Mouse (Mus musculus) ovary, postnatal 10 days (tissue): ENCODE results near the gene Slc41a3.

Source experiments
- DNase-seq: peaks from one replicate; pipeline ENCODE4 v3.0.0; 2022; ENCODE audit warnings: low spot score

Gene Slc41a3

DNA sequence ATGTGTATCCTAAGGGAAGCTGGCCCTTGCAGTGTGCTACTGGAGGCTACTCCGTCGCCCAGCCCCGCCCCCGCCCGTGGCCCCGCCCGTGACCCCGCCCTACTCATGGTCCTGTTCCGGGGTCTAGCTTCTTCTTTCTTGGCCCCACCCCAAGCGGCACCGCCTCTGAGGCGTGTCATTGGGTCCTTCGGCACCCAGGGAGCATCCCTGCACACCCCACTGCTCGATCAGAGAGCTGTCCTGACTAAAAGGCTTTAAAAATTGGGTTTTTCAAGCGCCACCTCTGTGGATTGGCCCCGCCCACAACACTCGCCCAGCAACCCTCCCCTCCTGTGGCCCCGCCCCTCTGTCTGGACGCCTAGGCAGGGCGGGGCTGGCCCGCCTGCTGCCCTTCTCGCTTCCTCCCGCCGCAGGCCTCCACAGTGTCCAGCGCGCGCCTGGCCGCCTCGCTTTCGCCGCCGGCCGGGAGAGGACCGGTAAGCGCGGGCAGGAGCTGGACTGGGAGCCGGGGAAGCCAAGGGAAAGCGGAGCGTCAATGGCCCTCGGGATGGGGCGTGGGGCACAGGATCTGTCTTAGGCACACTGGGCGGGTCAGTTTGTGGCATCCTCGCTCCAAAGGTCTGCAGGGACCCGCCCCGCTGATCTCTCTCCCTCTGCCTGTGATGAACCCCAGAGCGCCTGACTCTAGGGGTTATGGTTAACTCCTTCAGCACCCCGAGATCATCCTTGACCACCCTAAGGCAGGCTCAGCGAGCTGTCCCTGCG, at the start of gene Slc41a3:
Gene Slc41a3, plus strand, starts transcription at position 193 of the 765 bp plus-strand sequence.
- DNase-seq, result peak; percentile 82

DNA sequence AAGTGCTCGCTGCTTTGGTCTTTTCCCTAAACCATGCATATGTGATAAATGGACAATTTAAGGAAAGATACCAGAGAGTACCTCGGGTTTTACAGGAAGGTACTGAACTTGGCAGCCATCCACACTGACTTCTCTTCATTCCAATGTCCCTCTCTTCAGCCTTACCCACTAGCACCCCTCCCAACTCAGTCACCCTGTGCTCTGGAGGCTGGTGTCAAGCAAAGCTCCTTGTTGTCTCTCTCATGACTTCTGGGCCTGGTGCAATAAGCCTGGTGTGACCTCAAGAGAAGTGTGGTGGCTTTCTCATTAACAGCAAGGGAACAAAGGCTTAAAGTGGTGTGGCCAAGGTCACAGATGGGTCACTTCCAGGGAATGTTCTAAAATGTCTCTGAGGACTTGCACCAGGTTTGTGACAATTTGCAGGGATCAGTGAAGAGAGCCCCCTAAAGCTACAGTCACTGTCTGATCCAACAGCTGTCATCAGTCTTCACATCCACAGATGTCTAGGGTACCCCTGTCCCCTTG, 47.9 kb upstream of the Slc41a3 start:
- no peak for DNase-seq

DNA sequence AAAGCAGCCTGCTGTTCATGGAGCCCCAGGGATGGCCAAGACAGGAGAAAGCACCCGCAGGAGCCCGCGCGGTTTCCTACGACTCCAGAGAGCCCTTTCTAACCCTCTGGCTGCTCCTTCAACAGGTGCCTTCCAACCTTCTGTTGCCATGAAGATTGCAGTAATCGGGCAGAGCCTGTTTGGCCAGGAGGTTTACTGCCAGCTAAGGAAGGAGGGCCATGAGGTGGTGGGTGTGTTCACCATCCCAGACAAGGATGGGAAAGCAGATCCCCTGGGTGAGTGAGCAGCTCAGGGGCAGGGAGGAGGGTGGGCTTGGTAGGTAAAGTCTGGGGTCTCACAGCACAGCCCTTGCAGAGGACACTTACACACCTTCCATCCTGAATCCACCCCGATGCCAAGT, 47.4 kb upstream of the Slc41a3 start:
- no peak for DNase-seq

DNA sequence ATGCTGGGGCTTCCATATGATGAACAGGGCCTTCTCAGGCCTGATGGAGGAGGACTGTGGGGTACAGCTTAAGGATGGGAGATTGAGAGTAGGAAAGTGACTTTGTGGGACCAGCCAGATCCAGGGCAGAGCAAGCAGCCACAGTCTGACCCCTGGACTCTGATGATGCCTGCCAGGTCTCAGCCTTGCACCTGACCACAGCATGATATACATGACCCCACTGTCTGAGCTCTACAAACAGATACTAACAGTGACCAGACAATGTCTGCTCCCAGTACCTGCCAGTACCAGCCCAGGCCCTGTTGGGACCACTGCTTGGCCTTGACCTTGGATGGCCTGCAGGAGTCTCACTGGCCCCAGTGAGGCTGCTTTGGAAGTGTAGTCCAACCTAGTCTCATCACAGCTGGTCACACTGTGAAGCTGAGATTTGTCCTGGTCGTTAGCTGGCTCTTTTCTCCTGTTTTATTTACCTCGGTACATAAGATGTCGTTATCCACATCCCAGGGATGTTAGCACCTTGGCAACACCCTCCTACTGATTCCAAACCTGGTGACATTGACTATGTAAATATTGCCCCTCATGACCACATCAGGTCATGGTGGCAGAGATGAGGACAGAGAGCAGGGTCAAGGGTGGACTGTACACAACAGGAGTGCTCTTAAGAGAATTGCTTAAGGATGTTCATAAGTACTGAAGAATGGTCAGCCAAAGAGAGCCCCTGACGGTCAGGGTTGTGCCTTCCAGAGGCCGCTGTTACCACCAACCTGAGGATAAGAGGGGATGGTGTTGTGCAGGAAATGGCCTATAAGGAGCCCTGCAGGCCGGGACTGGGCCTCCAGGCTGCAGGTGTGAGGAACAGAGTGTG, 46.5 kb upstream of the Slc41a3 start:
- DNase-seq, result no peak

DNA sequence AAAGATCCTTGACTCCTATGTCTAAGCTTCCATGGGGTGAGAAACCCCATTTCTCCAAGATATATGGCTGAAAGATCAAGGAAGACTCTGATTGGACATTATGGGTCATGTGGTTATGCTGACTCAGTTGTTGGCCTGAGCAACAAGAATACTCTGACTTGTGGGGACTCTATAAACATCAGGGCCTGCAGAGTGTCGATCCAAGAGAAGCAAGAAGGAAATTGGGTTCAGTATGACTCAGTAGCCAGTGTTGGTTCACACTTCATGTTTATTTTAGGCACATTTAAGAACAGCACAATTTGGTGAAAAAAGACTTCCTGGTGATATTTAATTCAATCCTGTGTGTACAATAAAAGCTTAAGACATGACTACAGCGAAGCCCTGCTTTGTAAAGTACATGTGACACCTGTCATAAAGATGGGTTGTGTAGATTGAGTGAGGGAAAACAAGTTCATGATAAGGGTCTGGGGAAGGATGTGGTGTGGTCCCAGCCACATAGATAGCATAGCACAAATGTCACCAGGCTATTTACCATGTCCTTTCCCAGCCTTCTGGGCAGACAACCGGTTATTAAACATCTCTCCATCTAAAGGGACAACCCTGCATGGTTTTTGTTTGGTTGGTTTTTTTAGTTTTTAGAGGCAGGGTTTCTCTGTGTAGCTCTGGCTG, 44.0 kb upstream of the Slc41a3 start:
- no peak for DNase-seq

DNA sequence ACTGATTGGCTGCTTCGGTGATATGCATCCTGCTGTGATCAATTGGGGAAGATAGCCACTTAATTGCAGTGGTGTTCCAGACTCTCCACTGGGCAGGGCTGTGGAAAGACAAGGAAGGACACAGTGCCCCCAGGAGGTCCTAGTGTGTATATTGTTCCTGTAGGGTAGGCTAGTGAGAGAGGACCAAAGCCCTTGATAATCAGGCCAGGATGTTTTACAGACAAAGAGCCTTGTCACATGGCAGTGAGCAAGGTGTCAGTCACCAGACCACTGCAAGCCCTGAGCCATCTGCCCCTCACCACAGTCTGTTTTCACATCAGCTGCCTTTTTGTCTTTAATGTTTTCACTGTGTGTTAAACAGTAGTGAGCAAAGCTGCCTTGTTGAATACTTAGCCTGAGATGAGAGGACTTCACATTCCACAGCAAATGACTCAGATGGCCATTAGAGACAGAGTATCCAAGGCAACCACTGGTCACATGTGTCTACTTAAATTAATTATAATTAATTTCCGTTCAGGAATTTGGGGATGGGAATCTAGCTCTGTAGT, 43.2 kb upstream of the Slc41a3 start:
- DNase-seq, result no peak

DNA sequence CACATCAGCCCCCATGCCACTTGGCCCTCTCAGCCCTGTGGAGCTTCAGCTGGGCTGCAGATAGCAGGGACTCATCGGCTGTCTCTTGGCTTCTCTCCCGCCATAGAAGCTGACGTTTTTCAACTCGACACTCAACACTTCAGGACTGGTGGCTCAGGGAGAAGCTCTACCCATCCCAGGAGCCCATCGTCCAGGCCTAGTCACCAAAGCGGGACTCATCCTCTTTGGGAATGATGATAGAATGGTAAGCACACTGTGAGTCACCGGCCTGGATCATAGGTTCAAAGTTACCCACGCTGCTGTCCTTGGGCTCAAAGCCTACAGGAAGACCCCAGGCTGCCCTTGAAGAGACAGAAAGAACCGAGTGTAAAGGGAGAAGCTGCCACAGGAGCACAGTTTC, 40.3 kb upstream of the Slc41a3 start:
- DNase-seq, result no peak

DNA sequence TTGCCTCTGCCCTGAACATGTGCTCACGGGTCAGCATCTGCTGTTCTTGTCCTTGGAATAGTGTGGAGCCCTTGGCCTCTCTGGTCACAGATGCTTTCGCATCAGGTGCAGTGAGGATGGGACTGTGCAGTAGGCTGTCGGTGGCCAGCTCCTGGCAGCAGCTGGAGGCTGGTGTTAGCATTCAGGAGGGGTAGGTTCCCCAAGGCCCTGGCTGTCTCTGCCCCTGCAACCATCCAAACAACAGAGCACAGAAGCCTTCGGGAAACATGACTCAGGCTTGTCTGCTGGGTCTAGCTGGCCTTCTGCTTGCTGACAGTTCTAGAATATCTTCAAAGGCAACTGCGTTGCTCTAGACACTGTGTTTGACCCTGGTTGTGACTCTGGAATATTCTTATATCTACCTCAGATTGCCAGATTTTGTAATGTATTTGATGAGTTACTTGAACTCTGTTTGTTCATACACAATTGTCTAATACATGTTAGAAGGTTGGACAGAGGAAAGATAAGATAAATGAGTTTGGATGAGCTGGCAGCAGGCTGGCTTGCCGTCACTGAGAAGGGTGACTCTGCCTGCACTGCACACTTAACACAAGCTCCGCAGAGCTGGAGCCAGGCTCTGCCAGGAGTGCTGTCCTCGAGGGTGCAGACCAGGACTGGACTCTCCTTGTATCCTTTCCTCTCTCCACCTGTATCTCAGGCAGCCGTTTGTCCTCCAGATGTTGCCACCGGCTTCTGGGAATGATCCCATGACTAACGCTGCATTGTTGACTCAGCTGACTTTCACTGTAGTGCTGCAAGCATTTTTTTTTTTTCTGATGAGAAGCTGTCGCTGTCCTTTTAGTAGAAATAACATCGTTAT, 38.9 kb upstream of the Slc41a3 start:
- no peak for DNase-seq

DNA sequence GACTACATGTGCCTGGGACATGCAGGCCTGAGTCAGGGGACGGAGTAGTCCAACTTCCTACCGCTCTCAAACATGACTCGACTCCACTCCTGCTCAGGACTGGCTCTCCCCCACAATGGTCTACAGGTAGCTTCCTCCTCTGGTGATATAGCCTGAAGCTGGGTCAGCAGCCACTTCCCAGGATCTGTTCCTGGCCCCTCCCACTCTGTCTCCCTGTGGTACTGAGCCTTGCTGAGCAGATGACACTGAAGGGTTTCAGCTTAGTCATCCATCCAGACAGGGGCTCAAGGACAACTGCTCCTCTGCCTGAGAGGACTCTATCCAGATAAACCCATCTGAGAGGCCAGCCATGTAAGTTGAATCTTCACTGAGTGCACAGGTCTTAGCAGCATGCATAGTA, 37.0 kb upstream of the Slc41a3 start:
- no peak for DNase-seq

DNA sequence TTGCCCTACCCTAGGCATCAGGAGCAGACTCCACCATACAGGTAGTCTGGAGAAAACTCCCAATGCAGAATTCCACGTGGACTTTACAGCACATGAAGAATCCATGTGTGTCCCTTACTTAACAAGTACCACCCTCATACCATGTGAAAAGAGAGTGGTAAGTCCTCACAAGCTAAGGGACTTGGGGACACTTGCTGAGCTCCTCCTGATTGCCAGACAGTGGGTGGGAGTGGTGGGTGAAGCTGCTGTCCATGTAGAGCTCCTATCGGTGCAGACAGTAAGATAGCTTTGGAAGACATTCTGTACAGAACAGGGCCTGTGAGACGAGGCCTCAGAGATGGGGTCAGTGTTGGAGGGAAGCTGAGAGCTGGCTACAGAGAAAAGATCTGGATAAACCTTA, 36.6 kb upstream of the Slc41a3 start:
- no peak for DNase-seq

DNA sequence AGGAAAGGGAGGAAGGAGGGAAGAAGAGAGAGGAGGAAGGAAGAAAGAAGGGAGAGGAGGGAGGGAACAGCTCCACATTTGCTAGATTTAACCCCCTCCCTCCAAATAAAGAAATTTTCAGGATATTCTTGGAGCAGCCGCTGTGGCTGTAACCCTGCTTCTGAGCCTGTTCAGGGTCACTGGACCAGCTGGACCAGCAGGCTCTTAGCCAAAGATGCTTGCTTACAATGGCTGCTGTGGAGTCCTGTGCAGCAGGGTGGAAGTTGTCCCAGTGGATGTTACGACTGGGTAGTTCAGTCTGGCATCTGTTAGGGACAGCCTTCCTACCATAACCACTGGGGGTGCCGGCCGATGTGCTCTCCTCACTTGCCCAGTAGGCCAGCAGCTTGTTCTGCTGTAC, 35.8 kb upstream of the Slc41a3 start:
- no peak for DNase-seq

DNA sequence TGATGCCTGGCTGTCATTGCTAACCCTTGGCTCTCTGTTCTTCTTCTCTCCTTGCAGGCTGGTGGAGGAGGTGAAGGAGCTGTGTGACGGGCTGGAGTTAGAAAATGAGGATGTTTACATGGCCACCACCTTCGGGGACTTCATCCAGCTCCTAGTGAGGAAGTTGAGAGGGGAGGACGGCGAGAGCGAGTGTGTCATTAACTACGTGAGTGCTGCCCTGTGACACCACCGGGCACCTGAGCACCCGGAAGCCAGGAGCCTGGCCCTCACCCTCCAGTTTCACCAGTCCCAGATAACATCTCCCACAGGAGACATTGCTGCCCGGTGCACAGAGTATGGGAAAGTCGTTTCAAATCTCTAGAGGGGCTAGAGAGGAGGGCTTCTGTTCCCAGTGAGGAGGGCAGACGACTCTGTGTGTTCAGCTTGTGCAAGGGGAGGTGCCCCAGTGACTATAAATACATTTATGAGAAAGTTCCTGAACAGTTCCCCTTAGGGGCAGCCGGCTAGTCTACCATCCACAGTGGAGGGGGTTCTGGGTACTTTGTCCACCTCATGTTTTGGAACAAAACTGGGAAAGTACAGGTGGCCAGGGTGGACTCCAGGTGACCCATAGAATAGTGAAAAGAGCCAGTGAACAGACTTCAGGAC, 34.7 kb upstream of the Slc41a3 start:
- no peak for DNase-seq

DNA sequence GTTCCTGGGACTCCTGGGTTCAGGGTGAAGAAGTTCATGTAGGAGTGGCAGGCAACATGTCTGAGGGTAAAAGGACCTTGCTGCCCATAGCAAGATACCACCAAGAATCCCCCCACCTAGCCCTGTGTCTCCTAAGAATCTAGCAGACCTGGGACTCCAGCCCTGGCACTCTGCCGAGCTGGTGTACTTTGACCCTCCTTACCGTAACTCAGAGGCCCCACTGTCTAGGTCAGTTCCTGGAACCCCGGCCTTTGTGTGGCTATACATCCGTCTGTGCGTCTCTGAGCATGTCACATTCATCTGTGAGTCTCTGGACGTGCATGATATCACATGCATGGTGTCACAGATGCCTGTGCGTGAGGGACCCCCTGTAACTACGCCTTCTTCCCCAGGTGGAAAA, 34.1 kb upstream of the Slc41a3 start:
- no peak for DNase-seq

DNA sequence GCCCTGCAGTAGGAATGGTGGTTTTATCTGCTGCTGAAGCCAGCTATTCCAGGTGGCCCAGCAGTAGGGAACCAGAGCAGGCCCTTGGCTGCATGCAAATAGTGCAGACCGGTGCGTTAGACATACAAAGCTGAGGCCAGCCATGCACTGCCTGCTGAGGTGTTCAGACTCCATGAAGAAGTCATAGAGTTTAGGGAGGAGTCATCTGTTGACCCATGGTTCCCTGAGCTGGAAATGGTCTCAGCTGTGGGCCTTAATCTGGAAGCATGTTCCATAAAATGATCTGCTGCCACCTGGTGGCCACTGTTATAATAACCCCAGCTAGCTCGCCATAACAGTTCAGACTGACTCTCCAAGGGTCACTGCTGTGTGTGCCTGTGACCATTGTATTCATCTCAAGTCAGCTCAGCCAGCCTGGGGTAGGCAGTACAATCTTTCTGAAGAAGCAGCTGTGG, 29.2 kb upstream of the Slc41a3 start:
- peak; percentile 51 for DNase-seq

DNA sequence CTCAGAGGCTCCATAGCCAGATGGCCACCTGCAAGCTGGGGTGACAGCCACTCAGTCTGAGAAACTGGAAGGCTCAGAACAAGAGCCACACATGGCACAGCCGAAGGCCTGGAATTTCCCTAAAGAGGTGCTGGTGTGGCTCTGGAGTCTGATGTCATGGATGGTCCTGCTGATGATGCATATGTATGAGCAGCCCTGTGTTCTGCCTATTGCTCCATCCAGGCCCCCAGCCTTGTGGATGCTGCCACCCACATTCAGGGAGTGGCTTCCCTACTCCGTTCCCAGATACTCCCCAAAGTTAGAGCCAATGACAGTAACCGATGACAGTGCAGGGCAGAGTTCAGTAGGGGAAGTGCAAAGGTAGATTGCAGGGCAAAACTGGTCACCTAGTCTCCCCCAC, 26.4 kb upstream of the Slc41a3 start:
- no peak for DNase-seq

DNA sequence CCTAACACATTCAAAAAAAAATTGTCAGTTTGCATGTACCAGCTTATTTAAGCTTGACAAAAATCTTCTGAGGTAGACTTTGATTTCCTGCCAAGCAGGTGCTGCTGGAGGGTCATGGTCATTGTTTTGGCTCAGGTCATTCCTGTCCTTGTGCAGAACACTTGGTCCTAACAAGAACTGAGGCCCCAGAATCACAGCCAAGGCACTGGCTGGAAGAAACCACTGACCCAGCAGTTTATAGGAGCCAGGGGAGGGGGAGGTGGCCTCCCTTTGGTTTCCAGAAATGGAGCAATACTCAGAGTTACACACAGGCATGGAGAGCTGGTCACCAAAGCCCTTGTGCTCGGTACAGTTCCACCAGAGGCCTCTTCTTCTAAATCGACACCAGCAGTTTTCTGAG, 22.2 kb upstream of the Slc41a3 start:
- DNase-seq, result no peak

DNA sequence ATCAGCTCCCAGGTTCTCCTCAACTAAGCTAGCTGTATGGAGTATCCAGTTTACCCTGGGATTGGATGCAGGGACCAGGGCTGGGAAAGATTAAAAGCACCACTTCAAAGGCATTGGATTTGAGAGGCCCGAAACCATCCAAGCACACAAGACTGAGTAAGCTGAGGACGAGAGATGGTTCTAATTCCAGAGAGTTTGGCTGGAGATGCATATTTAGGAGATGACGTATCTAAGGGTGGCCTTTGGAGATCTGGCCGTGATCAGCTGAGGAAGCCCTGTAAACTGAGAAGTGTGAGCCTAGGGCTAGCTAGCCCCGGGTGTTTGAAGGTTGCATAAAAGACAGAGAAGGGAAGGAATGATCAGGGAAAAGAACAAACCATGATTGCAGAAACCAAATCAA, 16.4 kb upstream of the Slc41a3 start:
- DNase-seq, result no peak

DNA sequence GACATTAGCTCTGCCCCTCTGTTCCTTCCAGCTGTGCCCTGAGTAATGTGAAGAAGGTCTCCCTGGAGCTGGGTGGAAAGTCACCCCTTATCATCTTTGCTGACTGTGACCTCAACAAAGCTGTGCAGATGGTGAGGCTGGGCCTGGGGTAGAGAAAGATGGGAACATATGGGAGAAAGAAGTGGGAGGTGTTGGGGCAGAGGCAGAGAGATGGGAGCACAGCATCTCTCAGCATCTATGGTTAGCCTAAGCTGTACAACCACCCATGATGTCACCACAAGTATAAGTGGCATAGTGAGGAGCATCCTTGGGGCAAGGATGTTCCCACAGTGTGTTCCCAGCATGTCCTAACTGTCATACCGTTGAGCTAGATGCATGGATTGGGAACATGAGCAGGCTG, 13.8 kb upstream of the Slc41a3 start:
- DNase-seq, result no peak

DNA sequence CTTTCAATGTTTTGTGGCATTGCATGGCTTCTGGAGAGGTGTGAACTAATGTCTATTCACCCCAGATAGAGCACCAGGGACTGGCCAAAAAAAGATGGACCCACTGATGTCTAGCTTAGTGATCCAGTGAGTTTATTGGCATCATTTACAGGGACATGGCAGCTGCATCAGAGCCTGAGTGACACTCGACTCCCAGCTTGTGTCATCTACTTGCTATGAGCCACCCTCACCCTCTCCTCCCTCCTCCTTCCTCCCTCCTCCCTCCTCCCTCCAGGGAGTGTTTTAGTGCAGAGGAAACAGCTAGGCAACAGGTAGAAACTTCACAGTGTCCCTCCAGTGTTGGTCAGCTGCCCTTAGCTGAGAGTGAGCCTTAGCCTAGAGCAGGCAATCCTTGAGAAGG, 9.6 kb upstream of the Slc41a3 start:
- DNase-seq, result no peak

DNA sequence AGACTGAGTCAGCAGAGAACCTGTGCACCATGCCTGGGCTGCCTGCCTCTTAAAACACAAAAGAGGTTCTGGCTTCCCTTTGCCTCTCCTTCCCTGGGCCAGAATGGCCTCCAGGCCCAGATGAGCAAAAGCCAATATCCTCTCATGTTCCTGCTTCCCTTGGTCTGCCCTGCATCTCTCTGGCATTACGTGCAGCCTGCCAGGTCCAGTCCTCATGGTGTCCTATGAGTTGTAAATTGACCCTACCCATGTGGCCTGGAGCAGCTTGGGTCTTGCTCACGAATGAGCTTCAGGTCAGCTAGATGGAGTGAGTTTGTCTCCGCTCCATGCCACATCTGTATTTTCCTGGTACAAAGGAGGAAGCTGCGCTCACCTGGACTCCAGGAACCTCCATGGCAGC, 7.5 kb upstream of the Slc41a3 start:
- no peak for DNase-seq

DNA sequence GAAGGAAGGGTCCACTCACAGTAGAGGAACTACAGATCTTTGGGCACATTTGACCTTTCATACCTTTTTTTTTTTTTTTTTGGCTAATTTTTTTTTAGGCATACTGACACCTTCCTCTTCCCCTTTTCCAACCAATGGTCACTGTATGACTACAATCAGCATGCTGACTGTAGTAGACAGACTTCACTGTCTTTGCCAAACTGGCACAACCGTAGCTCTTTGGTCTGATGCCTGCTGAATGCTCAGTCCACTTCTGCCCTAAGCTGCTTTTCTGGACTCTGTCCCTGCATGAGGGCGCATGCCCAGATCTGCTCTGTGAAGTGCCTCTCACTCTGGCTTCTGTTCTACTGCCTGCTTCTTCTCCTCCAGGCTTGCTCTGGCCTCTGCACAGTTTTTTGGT, 6.9 kb upstream of the Slc41a3 start:
- DNase-seq, result no peak
